Mouse (Mus musculus): Measurements from ENCODE around the gene Taar5. TPM values are rescaled to one million over a fixed set of nuclear protein-coding genes. Genes with fewer than 3 reads are reported as not detected.

The Taar5 gene
- polyA plus RNA-seq, 1 experiment from 2014 or later: 0.30 TPM

- H3K36me3 ChIP-seq (ENCODE audit: insufficient read depth, low read length): no peaks in the 10 kb centered on the region
- no peak for TF ChIP-seq CTCF (IDR thresholded peaks at IDR 0.05; ENCODE audit: low read depth)
- no peaks in the 10 kb centered on the region for H3K27me3 ChIP-seq (ENCODE audit: insufficient read depth, low read length)
- no peak overlapping the region for H3K27ac ChIP-seq
- H3K4me3 ChIP-seq (replicated peaks; ENCODE audit: low read depth, low read length): no peak overlapping the region
- DNase-seq (ENCODE audit: low spot score) (no peak), ATAC-seq (replicated peaks; ENCODE audit: low FRiP score, low read depth) (no peak)
- no peaks in the 10 kb centered on the region for H3K9me3 ChIP-seq (replicated peaks; ENCODE audit: low read length)
- H3K9ac ChIP-seq (ENCODE audit: low read depth, low read length): no peak overlapping the region
- no peak overlapping the region for H3K4me2 ChIP-seq (ENCODE audit: low read length)
- WGBS: 89% methylated on average over 5 of the region's 5 CpGs
- no peaks in the 10 kb centered on the region for H3K4me1 ChIP-seq (replicated peaks; ENCODE audit: insufficient read depth, low read length)
Measured at GRCm38 (mm10) chr10:23971256-23971655, 750 bp downstream of the Taar5 start.

- WGBS: 54% methylated on average over 4 of the region's 4 CpGs
- no peak for ATAC-seq (replicated peaks; ENCODE audit: low FRiP score, low read depth)
- no peak for DNase-seq (ENCODE audit: low spot score)
- TF ChIP-seq CTCF (IDR thresholded peaks at IDR 0.05; ENCODE audit: low read depth): no peak
- H3K27ac ChIP-seq: no peak overlapping the region
- H3K4me2 ChIP-seq (ENCODE audit: low read length): no peak overlapping the region
- H3K4me3 ChIP-seq (replicated peaks; ENCODE audit: low read depth, low read length): no peak overlapping the region
- no peak overlapping the region for H3K9ac ChIP-seq (ENCODE audit: low read depth, low read length)
- H3K4me1 ChIP-seq (replicated peaks; ENCODE audit: insufficient read depth, low read length): no peaks in the 10 kb centered on the region
- H3K9me3 ChIP-seq (replicated peaks; ENCODE audit: low read length): no peaks in the 10 kb centered on the region
- no peaks in the 10 kb centered on the region for H3K36me3 ChIP-seq (ENCODE audit: insufficient read depth, low read length)
- no peaks in the 10 kb centered on the region for H3K27me3 ChIP-seq (ENCODE audit: insufficient read depth, low read length)
Measured at GRCm38 (mm10) chr10:23977958-23978357, 7.5 kb downstream of the Taar5 start.

- no peaks in the 10 kb centered on the region for H3K36me3 ChIP-seq (ENCODE audit: insufficient read depth, low read length)
- no peak overlapping the region for H3K27ac ChIP-seq
- no peaks in the 10 kb centered on the region for H3K4me1 ChIP-seq (replicated peaks; ENCODE audit: insufficient read depth, low read length)
- 51% methylated on average over 16 of the region's 16 CpGs for WGBS
- H3K4me3 ChIP-seq (replicated peaks; ENCODE audit: low read depth, low read length): no peak overlapping the region
- ATAC-seq (replicated peaks; ENCODE audit: low FRiP score, low read depth) (peak; percentile 66; the same call in 1 of the 2 replicates), DNase-seq (ENCODE audit: low spot score) (peak; percentile 89)
- no peak overlapping the region for H3K4me2 ChIP-seq (ENCODE audit: low read length)
- no peaks in the 10 kb centered on the region for H3K9me3 ChIP-seq (replicated peaks; ENCODE audit: low read length)
- TF ChIP-seq CTCF (IDR thresholded peaks at IDR 0.05; ENCODE audit: low read depth): peak; percentile 91
- H3K9ac ChIP-seq (ENCODE audit: low read depth, low read length): no peak overlapping the region
- H3K27me3 ChIP-seq (ENCODE audit: insufficient read depth, low read length): no peaks in the 10 kb centered on the region
Measured at GRCm38 (mm10) chr10:23978901-23979705, 8.6 kb downstream of the Taar5 start.

GRCm38 (mm10) chr10:23985546-23985945 is 15.0 kb downstream of the Taar5 start, which contains the start of gene Taar6:
Taar6 (minus strand) TSS chr10:23985646.
- TF ChIP-seq CTCF (IDR thresholded peaks at IDR 0.05; ENCODE audit: low read depth): no peak
- WGBS: 73% methylated on average over 8 of the region's 8 CpGs
- no peak within 1 kb of the TSS for H3K9ac ChIP-seq (ENCODE audit: low read depth, low read length)
- ATAC-seq (replicated peaks; ENCODE audit: low FRiP score, low read depth) (no peak), DNase-seq (ENCODE audit: low spot score) (no peak)
- no peaks in the 10 kb centered on the region for H3K27me3 ChIP-seq (ENCODE audit: insufficient read depth, low read length)
- H3K9me3 ChIP-seq (replicated peaks; ENCODE audit: low read length): no peaks in the 10 kb centered on the region
- no peaks in the 10 kb centered on the region for H3K36me3 ChIP-seq (ENCODE audit: insufficient read depth, low read length)
- no peak within 1 kb of the TSS for H3K4me2 ChIP-seq (ENCODE audit: low read length)
- no peak within 1 kb of the TSS for H3K4me3 ChIP-seq (replicated peaks; ENCODE audit: low read depth, low read length)
- H3K27ac ChIP-seq: no peak within 1 kb of the TSS
- H3K4me1 ChIP-seq (replicated peaks; ENCODE audit: insufficient read depth, low read length): no peaks in the 10 kb centered on the region

- 79% methylated on average over 5 of the region's 5 CpGs for WGBS
- TF ChIP-seq CTCF (IDR thresholded peaks at IDR 0.05; ENCODE audit: low read depth): no peak
Measured at GRCm38 (mm10) chr10:23986419-23986818, 15.9 kb downstream of the Taar5 start.

GRCm38 (mm10) chr10:23993381-23993780 is 22.9 kb downstream of the Taar5 start, which contains the start of gene Taar7a:
Taar7a (minus strand) TSS chr10:23993481.
- ATAC-seq (replicated peaks; ENCODE audit: low FRiP score, low read depth) (no peak), DNase-seq (ENCODE audit: low spot score) (no peak)
- no peaks in the 10 kb centered on the region for H3K4me1 ChIP-seq (replicated peaks; ENCODE audit: insufficient read depth, low read length)
- no peaks in the 10 kb centered on the region for H3K36me3 ChIP-seq (ENCODE audit: insufficient read depth, low read length)
- no peak within 1 kb of the TSS for H3K4me2 ChIP-seq (ENCODE audit: low read length)
- 83% methylated on average over 3 of the region's 3 CpGs for WGBS
- no peaks in the 10 kb centered on the region for H3K9me3 ChIP-seq (replicated peaks; ENCODE audit: low read length)
- H3K9ac ChIP-seq (ENCODE audit: low read depth, low read length): no peak within 1 kb of the TSS
- H3K4me3 ChIP-seq (replicated peaks; ENCODE audit: low read depth, low read length): no peak within 1 kb of the TSS
- no peak for TF ChIP-seq CTCF (IDR thresholded peaks at IDR 0.05; ENCODE audit: low read depth)
- H3K27me3 ChIP-seq (ENCODE audit: insufficient read depth, low read length): no peaks in the 10 kb centered on the region
- no peak within 1 kb of the TSS for H3K27ac ChIP-seq

More at GRCm38 (mm10) chr10:23986419-23986818, 15.9 kb downstream of the Taar5 start:
- Histone ChIP-seq H3K9me3 (replicated peaks; ENCODE audit: low read length) (no peaks in the 10 kb centered on the region), H3K9ac (ENCODE audit: low read depth, low read length) (no peak overlapping the region), H3K27ac (no peak overlapping the region), H3K27me3 (ENCODE audit: insufficient read depth, low read length) (no peaks in the 10 kb centered on the region), H3K4me2 (ENCODE audit: low read length) (no peak overlapping the region), H3K36me3 (ENCODE audit: insufficient read depth, low read length) (no peaks in the 10 kb centered on the region), H3K4me1 (replicated peaks; ENCODE audit: insufficient read depth, low read length) (no peaks in the 10 kb centered on the region), H3K4me3 (replicated peaks; ENCODE audit: low read depth, low read length) (no peak overlapping the region)
- DNase-seq (ENCODE audit: low spot score) (no peak), ATAC-seq (replicated peaks; ENCODE audit: low FRiP score, low read depth) (no peak)

All from kidney, postnatal 0 days (tissue).